Comparison of ENCODE assay signal across 20 mouse cellular contexts in genomic region chr5:121264593-121264992, GRCm38 (mm10). TPM values are rescaled to one million over a fixed set of nuclear protein-coding genes. Genes with fewer than 3 reads are reported as not detected.
DNase-seq lines count a peak whose midpoint lies in the region; ATAC-seq and TF ChIP-seq lines count a peak whose summit lies in the region.
"Had no signal": no experiment of that assay in that cellular context is flagged by ENCODE, and none has a peak within 500 bp of the region (broad histone marks: within the 10 kb centered on the region; RNA-seq: fewer than 3 reads in every experiment).

No protein-coding gene starts in this region.

- peaks cover 98% of the 10 kb centered on the region for H3K36me3 ChIP-seq in liver, embryonic 13.5 days
- peaks cover 21% of the 10 kb centered on the region for H3K36me3 ChIP-seq in liver, embryonic 11.5 days (ENCODE audit: control insufficient read depth, insufficient read depth, low read length)
- peaks cover 81% of the 10 kb centered on the region for H3K36me3 ChIP-seq in liver, embryonic 16.5 days (ENCODE audit: control insufficient read depth, insufficient read depth)

- no peak for TF ChIP-seq CTCF in cerebellum, adult 2 months (IDR thresholded peaks at IDR 0.05; ENCODE audit: borderline replicate concordance, insufficient read depth, low read depth, low read length)

- peak; percentile 30 for DNase-seq in cerebellum, adult 9-10 months
- no peak for DNase-seq in cerebellum, adult 2 months
- DNase-seq in liver, embryonic 13.5 days, result no peak
- DNase-seq in liver, embryonic 11.5 days (ENCODE audit: low spot score), result no peak
- DNase-seq in kidney, postnatal 14 days, result no peak
- no peak for DNase-seq in ovary, postnatal 36 days (ENCODE audit: low spot score)
- no peak for DNase-seq in gastrocnemius, postnatal 14 days
- DNase-seq: adrenal gland, adult 8-10 months; cerebellum, adult 11-12 months; cerebellum, postnatal 25 days; gastrocnemius, postnatal 25 days had no signal

- H3K27ac ChIP-seq in cerebellum, adult 2 months (ENCODE audit: insufficient read depth, low read length), result no peak overlapping the region
- H3K27ac ChIP-seq in liver, embryonic 13.5 days, result peak overlapping the region; percentile 30; the same call in 1 of the 2 replicates
- no peak overlapping the region for H3K27ac ChIP-seq in liver, embryonic 11.5 days (ENCODE audit: low read depth, low read length)
- H3K27ac ChIP-seq in liver, embryonic 16.5 days (ENCODE audit: low read length), result peak overlapping the region; percentile 25; the same call in 1 of the 2 replicates
- H3K27ac ChIP-seq: embryonic facial prominence, embryonic 13.5 days; forebrain, embryonic 12.5 days; heart, embryonic 15.5 days; hindbrain, embryonic 10.5 days; hindbrain, embryonic 14.5 days; intestine, embryonic 15.5 days had no signal

- no peak for ATAC-seq in liver, embryonic 13.5 days (ENCODE audit: low read depth)
- no peak for ATAC-seq in liver, embryonic 11.5 days (replicated peaks; ENCODE audit: low FRiP score)
- ATAC-seq in liver, embryonic 16.5 days (ENCODE audit: low read depth), result no peak
- ATAC-seq: forebrain, embryonic 16.5 days; intestine, embryonic 15.5 days had no signal

- no peak overlapping the region for H3K9ac ChIP-seq in liver, embryonic 13.5 days
- H3K9ac ChIP-seq in liver, embryonic 11.5 days (ENCODE audit: low read depth, low read length), result no peak overlapping the region
- H3K9ac ChIP-seq in liver, embryonic 16.5 days (ENCODE audit: low read depth, low read length), result no peak overlapping the region
- H3K9ac ChIP-seq: embryonic facial prominence, embryonic 13.5 days; forebrain, embryonic 12.5 days; heart, embryonic 15.5 days; hindbrain, embryonic 14.5 days; intestine, embryonic 15.5 days had no signal

- H3K9me3 ChIP-seq in liver, embryonic 13.5 days (replicated peaks), result no peaks in the 10 kb centered on the region
- no peaks in the 10 kb centered on the region for H3K9me3 ChIP-seq in liver, embryonic 11.5 days (ENCODE audit: control insufficient read depth, low read length)
- H3K9me3 ChIP-seq in liver, embryonic 16.5 days (replicated peaks; ENCODE audit: control insufficient read depth, low read length), result no peaks in the 10 kb centered on the region
- H3K9me3 ChIP-seq: embryonic facial prominence, embryonic 13.5 days; forebrain, embryonic 12.5 days; heart, embryonic 15.5 days; hindbrain, embryonic 10.5 days; intestine, embryonic 15.5 days had no signal

- WGBS in cerebellum, adult 2 months, result 68% methylated on average over 2 of the region's 2 CpGs
- WGBS in liver, embryonic 13.5 days (ENCODE audit: insufficient replicate concordance), result 75% methylated on average over 2 of the region's 2 CpGs
- 89% methylated on average over 2 of the region's 2 CpGs for WGBS in liver, embryonic 11.5 days
- WGBS in liver, embryonic 16.5 days (ENCODE audit: insufficient replicate concordance), result 75% methylated on average over 2 of the region's 2 CpGs

- peaks cover 27% of the 10 kb centered on the region for H3K4me1 ChIP-seq in cerebellum, adult 2 months (ENCODE audit: control insufficient read depth, insufficient read depth, low read length)
- H3K4me1 ChIP-seq in liver, embryonic 13.5 days (replicated peaks), result peaks cover 25% of the 10 kb centered on the region
- peaks cover 9% of the 10 kb centered on the region; the same call in 1 of the 2 replicates for H3K4me1 ChIP-seq in liver, embryonic 11.5 days (replicated peaks; ENCODE audit: control insufficient read depth, insufficient read depth, low read length)
- peaks cover 15% of the 10 kb centered on the region for H3K4me1 ChIP-seq in liver, embryonic 16.5 days (ENCODE audit: control insufficient read depth, low read depth, low read length)
- H3K4me1 ChIP-seq: embryonic facial prominence, embryonic 13.5 days; forebrain, embryonic 12.5 days; heart, embryonic 15.5 days; hindbrain, embryonic 10.5 days; intestine, embryonic 15.5 days had no signal

- no peaks in the 10 kb centered on the region for H3K27me3 ChIP-seq in cerebellum, adult 2 months (ENCODE audit: control insufficient read depth, insufficient read depth, low read length)
- H3K27me3 ChIP-seq in liver, embryonic 13.5 days, result no peaks in the 10 kb centered on the region
- H3K27me3 ChIP-seq in liver, embryonic 11.5 days (replicated peaks; ENCODE audit: control insufficient read depth, insufficient read depth, low read length), result no peaks in the 10 kb centered on the region
- no peaks in the 10 kb centered on the region for H3K27me3 ChIP-seq in liver, embryonic 16.5 days (ENCODE audit: control insufficient read depth, insufficient read depth, low read depth, low read length)
- H3K27me3 ChIP-seq: embryonic facial prominence, embryonic 13.5 days; forebrain, embryonic 12.5 days; heart, embryonic 15.5 days; intestine, embryonic 15.5 days had no signal

- no peak overlapping the region for H3K4me2 ChIP-seq in liver, embryonic 13.5 days
- no peak overlapping the region for H3K4me2 ChIP-seq in liver, embryonic 11.5 days
- H3K4me2 ChIP-seq in liver, embryonic 16.5 days (ENCODE audit: low read depth, low read length), result no peak overlapping the region
- H3K4me2 ChIP-seq: embryonic facial prominence, embryonic 13.5 days; forebrain, embryonic 12.5 days; heart, embryonic 11.5 days; heart, embryonic 15.5 days; hindbrain, embryonic 14.5 days; intestine, embryonic 15.5 days had no signal

- intact Hi-C loops in gastrocnemius, postnatal 14 days (cut with DNase I; ENCODE audit: low total_unique reads), result no loop called here

- no peak for TF ChIP-seq POLR2A in cerebellum, adult 2 months (IDR thresholded peaks at IDR 0.05; ENCODE audit: borderline replicate concordance, insufficient read depth, low read length)

- no peak overlapping the region for H3K4me3 ChIP-seq in cerebellum, adult 2 months (replicated peaks; ENCODE audit: insufficient read depth, low read depth, low read length)
- no peak overlapping the region for H3K4me3 ChIP-seq in liver, embryonic 13.5 days (replicated peaks)
- no peak overlapping the region for H3K4me3 ChIP-seq in liver, embryonic 11.5 days (ENCODE audit: low read depth, low read length)
- no peak overlapping the region for H3K4me3 ChIP-seq in liver, embryonic 16.5 days (ENCODE audit: low read depth, low read length)
- H3K4me3 ChIP-seq: embryonic facial prominence, embryonic 13.5 days; forebrain, embryonic 12.5 days; heart, embryonic 15.5 days; hindbrain, embryonic 10.5 days; intestine, embryonic 15.5 days had no signal

RNA-seq across cellular contexts. Expression of gene Hectd4, which starts 44.6 kb away (rescaled TPM):
- polyA plus RNA-seq in cerebellum, adult 2 months (2012; rRNA removed), result 81.2 and 86.4 TPM in 2 replicates
- polyA plus RNA-seq in liver, embryonic 13.5 days (2015; fragmentation: Nextera tagmentation; extraction: Ambion mirVana), result 6.9 and 7.6 TPM in 2 replicates
- 11.8 and 16.3 TPM in 2 replicates for polyA plus RNA-seq in liver, embryonic 11.5 days (2014; fragmentation: Nextera tagmentation; extraction: Ambion mirVana)
- polyA plus RNA-seq in liver, embryonic 16.5 days (2015; fragmentation: Nextera tagmentation; extraction: Ambion mirVana), result 8.5 and 8.7 TPM in 2 replicates
- 10 to 100 TPM; 11.3 to 11.5 TPM for total RNA-seq in gastrocnemius, postnatal 14 days (2021)

Comparison
In these comparisons a context has a peak if more than half of its experiments do, and no peak if none do; other contexts are left out.
1. H3K27ac ChIP-seq: peak in liver, embryonic 13.5 days (single experiment) and liver, embryonic 16.5 days (single experiment); none in cerebellum, adult 2 months (single experiment) and liver, embryonic 11.5 days (single experiment).